Mouse (Mus musculus) limb, embryonic 12.5 days (tissue): ENCODE data around the gene Svop. TPM values are rescaled to one million over a fixed set of nuclear protein-coding genes. Genes with fewer than 3 reads are reported as not detected.

ENCODE experiments used
- ATAC-seq: fragments of 200-750 bp; cut with Nextera tagmentation; 2 replicates; pipeline ENCODE4 v1.8.0; 2017; ENCODE audit warnings: low read depth, moderate TSS enrichment; ENCODE audit not compliant: insufficient number of reproducible peaks, insufficient read depth, low FRiP score, low TSS enrichment
- H3K27ac ChIP-seq: fragments of 300-500 bp; sonication (generic); 2 replicates; pipeline ENCODE4 v1.5.1; 2016; ENCODE audit warnings: mild to moderate bottlenecking, moderate library complexity
- H3K27me3 ChIP-seq: fragments of 300-500 bp; sonication (generic); 2 replicates; pipeline ENCODE4 v1.6.1; 2016; ENCODE audit warnings: mild to moderate bottlenecking, moderate library complexity
- H3K36me3 ChIP-seq: fragments of 300-500 bp; sonication (generic); 2 replicates; pipeline ENCODE4 v1.6.1; 2016; ENCODE audit warnings: mild to moderate bottlenecking, moderate library complexity
- H3K4me1 ChIP-seq: fragments of 300-500 bp; sonication (generic); replicated peaks from 2 replicates; pipeline ENCODE4 v1.6.1; 2016
- H3K4me2 ChIP-seq: fragments of 300-500 bp; sonication (generic); 2 replicates; pipeline ENCODE4 v1.6.1; 2016; ENCODE audit warnings: mild to moderate bottlenecking, moderate library complexity
- H3K4me3 ChIP-seq: fragments of 300-500 bp; sonication (generic); replicated peaks from 2 replicates; pipeline ENCODE4 v1.5.1; 2016; ENCODE audit warnings: mild to moderate bottlenecking
- H3K9ac ChIP-seq: fragments of 300-500 bp; sonication (generic); replicated peaks from 2 replicates; pipeline ENCODE4 v1.6.1; 2016; ENCODE audit warnings: mild to moderate bottlenecking, moderate library complexity
- H3K9me3 ChIP-seq: fragments of 300-500 bp; sonication (generic); 2 replicates; pipeline ENCODE4 v1.6.1; 2016; ENCODE audit warnings: mild to moderate bottlenecking, moderate library complexity
- WGBS: fragments of 180-500 bp; shearing (Covaris S2); methylation state at CpG from one replicate; pipeline ENCODE4 v1.1.7; 2016; 5-methylcytosine and 5-hydroxymethylcytosine counted together
- polyA plus RNA-seq: library from polyadenylated mRNA; unstranded; fragments of >200 nt; fragmentation: Nextera tagmentation; extraction: Ambion mirVana; gene quantifications from 2 replicates; pipeline ENCODE4 v1.2.1, GENCODE M21; 2016

Gene Svop
- 0.08 TPM in 1 of 2 replicates, not detected in the other for polyA plus RNA-seq

DNA sequence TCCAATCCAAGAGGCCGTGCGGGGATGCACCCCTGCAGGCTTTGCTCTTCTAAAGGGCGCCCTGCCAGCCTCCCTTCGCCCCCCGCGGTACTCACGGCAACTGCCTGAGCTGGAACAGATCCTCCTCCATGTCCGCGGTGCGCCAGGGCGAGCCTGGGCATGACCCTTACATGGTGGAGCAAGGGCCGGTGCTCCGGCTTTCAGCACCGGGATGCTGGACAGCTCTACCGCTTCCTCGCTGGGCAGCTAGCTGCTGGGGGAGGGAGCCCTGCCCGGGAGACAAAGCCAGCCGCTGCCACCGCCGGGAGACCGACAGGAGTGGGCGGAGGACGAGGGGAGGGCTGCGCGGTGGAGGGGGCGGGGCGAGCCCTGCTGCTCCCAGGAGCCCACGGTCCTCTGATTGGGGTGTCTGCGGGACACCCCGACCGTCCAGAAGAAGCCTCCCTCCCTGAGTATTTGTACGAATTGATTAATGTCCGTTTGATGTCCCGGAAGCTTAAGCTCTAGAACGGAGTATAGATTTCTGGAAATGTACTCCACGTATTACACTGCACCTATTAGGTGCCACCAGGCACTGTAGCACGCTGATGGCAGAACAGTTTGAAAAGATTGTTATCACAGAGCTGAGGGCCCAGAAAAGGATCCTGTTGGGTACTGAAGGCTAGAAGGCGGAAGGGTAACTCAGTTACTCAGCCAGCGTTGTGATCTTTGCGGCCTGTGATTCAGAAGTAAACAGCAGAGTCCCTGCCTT is at the start of gene Svop:
TSS of gene Svop (minus strand) at position 514 of the 751 bp plus-strand sequence.
- 2% methylated on average over 39 of the region's 40 CpGs for WGBS
- H3K4me3 ChIP-seq = peak within 1 kb of the TSS; percentile 29
- no peak within 1 kb of the TSS for H3K27ac ChIP-seq
- H3K36me3 ChIP-seq = no peaks in the 10 kb centered on the region
- ATAC-seq = no peak
- peak within 1 kb of the TSS; percentile 58 for H3K4me2 ChIP-seq
- no peak within 1 kb of the TSS; the same call in 1 of the 2 replicates for H3K9ac ChIP-seq
- no peaks in the 10 kb centered on the region for H3K9me3 ChIP-seq
- peaks cover 21% of the 10 kb centered on the region for H3K27me3 ChIP-seq
- peaks cover 7% of the 10 kb centered on the region for H3K4me1 ChIP-seq

DNA sequence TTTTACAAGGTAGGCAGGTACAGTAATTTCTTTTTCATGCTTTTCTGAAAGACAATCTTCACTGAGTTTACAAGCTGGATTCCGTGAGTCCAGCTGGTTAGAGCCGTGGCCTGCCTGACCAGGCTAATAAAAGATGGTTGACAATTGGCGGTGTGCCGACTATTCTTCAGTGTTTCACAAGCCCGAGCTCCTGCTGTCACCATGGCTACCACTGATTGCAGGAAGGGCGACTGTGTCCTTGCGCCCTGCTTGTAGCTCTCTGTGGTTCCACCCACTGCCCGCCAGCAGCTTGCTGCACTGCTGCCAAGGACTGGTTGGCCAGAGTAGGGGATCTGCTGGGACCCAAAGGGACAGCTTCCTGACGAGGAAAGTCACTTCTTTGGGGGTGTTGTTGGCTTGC is 47.8 kb upstream of the Svop start:
- H3K4me3 ChIP-seq = no peak overlapping the region
- H3K36me3 ChIP-seq = peaks cover 57% of the 10 kb centered on the region
- H3K27me3 ChIP-seq = no peaks in the 10 kb centered on the region
- H3K9me3 ChIP-seq = no peaks in the 10 kb centered on the region
- 57% methylated on average over 9 of the region's 9 CpGs for WGBS
- no peak for ATAC-seq
- H3K9ac ChIP-seq = no peak overlapping the region
- H3K4me1 ChIP-seq = peaks cover 26% of the 10 kb centered on the region
- peak overlapping the region; percentile 57 for H3K27ac ChIP-seq
- 0 out of 2 replicates have a peak overlapping the region, but pooled peaks have one; percentile 9 for H3K4me2 ChIP-seq

DNA sequence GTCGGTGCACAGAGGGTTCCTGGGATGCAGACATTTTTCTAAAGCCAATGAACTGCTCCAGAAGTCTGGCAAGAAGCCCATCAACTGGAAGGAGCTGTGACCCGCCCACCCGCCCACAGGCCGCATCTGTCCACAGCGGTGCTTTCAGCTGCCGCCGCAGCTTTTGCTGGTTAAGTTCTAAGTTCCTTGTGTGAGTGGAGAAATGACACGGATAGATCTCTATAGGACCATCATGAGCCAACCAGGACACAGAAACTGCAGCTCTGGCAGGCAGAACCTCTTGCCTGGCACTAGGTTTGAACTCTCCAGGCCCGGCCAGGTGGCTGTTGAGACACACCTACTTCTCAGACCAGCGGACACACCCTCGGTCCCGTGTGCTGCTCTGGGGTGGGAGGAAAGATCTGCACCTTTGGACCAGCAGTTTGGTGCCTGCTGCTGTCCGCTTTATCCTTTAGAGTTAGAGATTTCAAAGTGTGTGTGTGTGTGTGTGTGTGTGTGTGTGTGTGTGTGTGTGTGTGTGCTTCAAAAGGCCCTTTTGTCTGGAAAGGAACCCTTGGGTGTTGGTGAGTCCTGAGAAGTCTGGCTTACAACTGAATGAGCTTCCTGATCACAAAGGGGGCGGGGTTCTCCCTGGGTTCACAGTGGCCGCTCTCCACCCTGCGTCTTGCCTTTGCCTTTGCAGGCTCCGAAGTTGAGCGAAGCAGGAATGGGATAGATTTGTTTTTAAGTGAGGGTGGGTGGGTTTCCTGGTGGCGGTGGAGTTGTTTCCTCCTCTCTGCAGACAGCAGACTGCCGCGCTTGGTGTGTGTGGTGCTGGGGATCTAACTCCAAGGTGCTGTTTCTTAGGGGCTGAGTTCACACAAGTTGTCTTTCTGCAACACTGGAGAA is 47.2 kb upstream of the Svop start:
- no peaks in the 10 kb centered on the region for H3K27me3 ChIP-seq
- no peaks in the 10 kb centered on the region for H3K9me3 ChIP-seq
- H3K9ac ChIP-seq = no peak overlapping the region
- 0 out of 2 replicates have a peak overlapping the region, but pooled peaks have one; percentile 9 for H3K4me2 ChIP-seq
- H3K4me1 ChIP-seq = peaks cover 27% of the 10 kb centered on the region
- peak; percentile 22; the same call in 1 of the 2 replicates for ATAC-seq
- no peak overlapping the region for H3K4me3 ChIP-seq
- WGBS = 74% methylated on average over 21 of the region's 21 CpGs
- peaks cover 64% of the 10 kb centered on the region for H3K36me3 ChIP-seq
- H3K27ac ChIP-seq = peak overlapping the region; percentile 57

DNA sequence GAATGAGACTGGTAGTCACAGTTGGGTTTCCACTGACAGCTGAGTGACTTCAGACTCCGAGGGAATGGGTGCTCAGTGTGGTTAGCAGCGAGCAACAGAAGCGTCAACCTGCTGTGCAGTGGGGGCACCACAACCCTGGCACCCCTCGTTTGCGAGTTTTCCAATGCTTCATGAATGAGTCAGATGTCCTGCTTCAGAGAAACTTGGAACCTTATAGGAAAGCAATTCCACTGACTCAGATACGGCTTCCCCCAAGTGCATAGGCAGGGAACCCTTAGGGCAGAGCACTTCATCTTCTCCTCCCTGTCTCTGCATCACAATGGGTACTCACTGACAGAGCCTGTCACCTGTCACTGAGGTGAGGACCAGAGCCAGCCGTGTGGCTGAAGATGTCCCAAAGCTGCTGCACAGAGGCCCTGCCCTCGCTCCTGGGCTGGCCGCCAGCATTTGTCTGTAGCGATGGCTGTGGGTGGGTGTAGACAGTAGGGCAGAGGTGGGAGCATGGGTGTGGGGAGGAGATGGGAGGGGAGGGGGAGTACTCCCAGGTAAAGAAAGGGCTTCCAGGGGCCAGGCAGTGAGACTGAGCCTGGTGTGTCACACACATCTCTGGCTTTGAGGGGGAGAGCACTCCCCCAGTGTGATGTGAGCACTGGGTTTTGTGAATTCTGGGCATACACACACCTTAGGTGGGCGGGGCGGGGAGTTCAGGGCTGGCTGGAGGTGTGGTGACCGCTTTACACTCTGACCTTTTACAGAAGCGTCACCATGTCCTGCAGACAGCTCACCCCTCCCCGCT is 46.3 kb upstream of the Svop start:
- no peak for ATAC-seq
- Histone ChIP-seq H3K4me2 (no peak overlapping the region), H3K27ac (peak overlapping the region; percentile 57; the same call in 1 of the 2 replicates), H3K4me1 (peaks cover 32% of the 10 kb centered on the region), H3K9ac (no peak overlapping the region), H3K36me3 (peaks cover 69% of the 10 kb centered on the region), H3K9me3 (no peaks in the 10 kb centered on the region), H3K4me3 (no peak overlapping the region), H3K27me3 (no peaks in the 10 kb centered on the region)
- 86% methylated on average over 15 of the region's 15 CpGs for WGBS

DNA sequence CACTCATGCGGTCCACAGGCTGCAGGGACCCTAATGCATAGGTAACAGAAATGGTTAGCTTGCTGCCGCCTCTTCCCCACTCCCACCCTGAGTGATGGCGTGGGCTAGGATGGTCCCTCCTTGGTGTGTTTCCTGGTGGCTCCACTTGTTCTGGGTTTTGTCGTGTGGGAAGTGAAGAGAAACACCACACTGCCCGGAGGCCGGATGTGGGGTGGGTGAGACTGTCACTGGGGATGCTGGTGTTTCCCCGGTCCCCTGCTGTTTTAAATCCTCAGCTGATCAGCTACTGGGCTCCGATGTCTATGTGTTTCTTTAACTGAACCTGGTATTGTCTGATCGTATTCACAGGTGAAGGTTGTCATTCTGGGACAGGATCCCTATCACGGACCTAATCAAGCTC is 44.1 kb upstream of the Svop start:
- H3K4me1 ChIP-seq = peaks cover 43% of the 10 kb centered on the region
- H3K36me3 ChIP-seq = peaks cover 72% of the 10 kb centered on the region
- H3K27me3 ChIP-seq = no peaks in the 10 kb centered on the region
- H3K4me3 ChIP-seq = no peak overlapping the region
- no peak overlapping the region for H3K27ac ChIP-seq
- WGBS = 89% methylated on average over 10 of the region's 10 CpGs
- no peaks in the 10 kb centered on the region for H3K9me3 ChIP-seq
- ATAC-seq = no peak
- H3K9ac ChIP-seq = no peak overlapping the region
- H3K4me2 ChIP-seq = no peak overlapping the region

DNA sequence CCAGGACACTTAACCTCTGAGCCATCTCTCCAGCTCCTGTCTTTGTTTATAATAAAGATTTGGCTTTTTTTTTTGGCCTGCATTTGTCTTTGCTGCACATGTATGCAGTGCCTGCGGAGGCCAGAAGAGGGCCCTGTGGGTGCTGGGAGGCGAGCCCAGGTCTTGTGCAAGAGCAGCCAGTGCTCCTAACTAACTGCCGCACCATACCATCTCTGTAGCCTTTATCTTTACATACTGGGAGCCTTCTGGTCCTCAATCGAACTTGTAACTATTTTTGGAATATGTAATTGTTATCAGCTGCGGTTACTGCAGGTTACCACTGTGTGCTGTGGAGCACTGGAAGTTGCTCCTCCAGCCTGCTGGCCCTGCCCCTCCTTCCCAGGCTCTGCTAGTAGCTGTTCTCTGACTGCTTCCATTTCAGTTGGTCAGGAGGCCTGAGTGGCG is 42.7 kb upstream of the Svop start:
- Histone ChIP-seq H3K27ac (no peak overlapping the region), H3K27me3 (no peaks in the 10 kb centered on the region), H3K9ac (no peak overlapping the region), H3K36me3 (peaks cover 59% of the 10 kb centered on the region), H3K4me3 (no peak overlapping the region), H3K9me3 (no peaks in the 10 kb centered on the region), H3K4me2 (no peak overlapping the region), H3K4me1 (peaks cover 39% of the 10 kb centered on the region)
- WGBS = 71% methylated on average over 6 of the region's 6 CpGs
- no peak for ATAC-seq

DNA sequence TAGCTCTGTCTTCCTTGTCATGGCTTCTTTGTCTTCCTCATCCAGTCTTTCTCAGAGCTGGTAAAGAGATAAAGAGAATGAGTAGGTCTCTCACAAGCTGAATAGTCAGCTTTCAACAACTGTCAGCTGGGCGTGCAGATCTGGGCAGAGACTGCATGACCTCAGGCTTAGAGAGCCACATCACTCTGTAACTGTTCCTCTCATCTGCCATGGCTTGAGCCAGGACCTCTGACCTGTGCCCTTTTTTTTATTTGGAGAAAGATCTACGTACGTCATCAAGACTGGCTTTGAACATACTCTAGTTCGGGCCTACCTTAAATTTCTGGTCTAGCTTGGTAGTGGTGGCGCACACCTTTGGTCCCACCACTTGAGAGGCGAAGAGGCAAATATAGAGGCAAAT is 41.5 kb upstream of the Svop start:
- Histone ChIP-seq H3K9ac (no peak overlapping the region), H3K4me1 (peaks cover 30% of the 10 kb centered on the region), H3K27me3 (no peaks in the 10 kb centered on the region), H3K36me3 (peaks cover 47% of the 10 kb centered on the region), H3K4me2 (peak overlapping the region; percentile 68), H3K27ac (no peak overlapping the region), H3K4me3 (no peak overlapping the region), H3K9me3 (no peaks in the 10 kb centered on the region)
- WGBS = 85% methylated on average over 6 of the region's 6 CpGs
- ATAC-seq = no peak

DNA sequence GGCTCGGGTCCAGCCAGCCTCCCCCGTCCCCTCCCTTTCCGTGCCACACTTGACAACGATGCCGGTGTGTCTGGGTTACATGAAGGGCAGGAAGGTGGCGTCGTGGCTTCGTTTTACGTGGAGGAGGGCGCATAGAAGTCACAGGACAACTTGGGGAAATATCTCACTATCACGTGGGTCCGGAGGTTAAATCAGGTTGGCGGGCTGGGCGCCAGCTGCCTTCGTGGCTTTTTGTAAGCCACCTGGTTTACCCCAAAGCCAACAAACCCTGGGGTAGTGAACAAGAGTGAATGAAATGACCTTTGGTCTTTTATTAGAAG is 40.1 kb upstream of the Svop start:
- Histone ChIP-seq H3K4me1 (peaks cover 33% of the 10 kb centered on the region), H3K9me3 (no peaks in the 10 kb centered on the region), H3K27ac (peak overlapping the region; percentile 85), H3K36me3 (peaks cover 33% of the 10 kb centered on the region), H3K9ac (peak overlapping the region; percentile 67), H3K4me2 (peak overlapping the region; percentile 68), H3K27me3 (no peaks in the 10 kb centered on the region), H3K4me3 (peak overlapping the region; percentile 65)
- under 1% methylated on average over 15 of the region's 15 CpGs for WGBS
- no peak for ATAC-seq

DNA sequence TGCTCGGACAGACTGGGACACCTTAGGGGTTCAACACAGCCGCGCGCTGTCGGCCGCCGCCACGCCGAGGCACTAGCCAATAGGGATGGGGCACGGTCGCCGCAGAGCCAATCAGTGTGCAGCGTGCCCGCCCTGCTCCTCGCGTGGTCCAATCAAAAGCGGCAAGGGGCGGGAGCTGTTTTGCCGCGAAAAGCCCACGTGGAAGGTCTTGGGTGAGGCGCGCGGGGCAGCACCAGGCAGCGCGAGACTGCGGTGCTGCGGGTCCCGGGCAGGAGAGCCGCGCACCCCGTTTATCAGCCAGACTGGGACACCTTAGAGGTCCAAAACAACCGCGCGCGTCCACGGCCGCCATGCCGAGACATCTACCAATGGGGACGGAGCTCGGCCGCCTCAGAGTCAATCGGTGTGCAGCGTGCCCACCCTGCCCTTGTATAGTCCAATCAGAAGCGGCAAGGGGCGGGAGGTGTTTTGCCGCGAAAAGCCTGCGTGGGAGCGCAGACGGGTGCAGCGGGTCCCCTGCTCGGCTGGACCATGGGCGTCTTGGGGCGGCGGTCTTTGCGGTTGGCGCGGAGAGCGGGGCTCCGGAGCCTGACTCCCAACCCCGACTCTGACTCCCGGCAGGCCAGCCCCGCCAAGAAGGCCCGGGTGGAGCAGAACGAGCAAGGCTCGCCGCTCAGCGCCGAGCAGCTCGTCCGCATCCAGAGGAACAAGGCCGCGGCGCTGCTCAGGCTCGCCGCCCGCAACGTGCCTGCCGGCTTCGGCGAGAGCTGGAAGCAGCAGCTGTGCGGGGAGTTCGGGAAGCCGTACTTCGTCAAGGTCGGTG is 39.5 kb upstream of the Svop start:
- peak overlapping the region; percentile 68 for H3K9ac ChIP-seq
- H3K4me2 ChIP-seq = peak overlapping the region; percentile 68
- peak overlapping the region; percentile 85 for H3K27ac ChIP-seq
- WGBS = under 1% methylated on average over 87 of the region's 87 CpGs
- ATAC-seq = peak; percentile 97
- H3K27me3 ChIP-seq = no peaks in the 10 kb centered on the region
- H3K4me3 ChIP-seq = peak overlapping the region; percentile 65
- H3K4me1 ChIP-seq = peaks cover 33% of the 10 kb centered on the region
- no peaks in the 10 kb centered on the region for H3K9me3 ChIP-seq
- H3K36me3 ChIP-seq = peaks cover 30% of the 10 kb centered on the region

DNA sequence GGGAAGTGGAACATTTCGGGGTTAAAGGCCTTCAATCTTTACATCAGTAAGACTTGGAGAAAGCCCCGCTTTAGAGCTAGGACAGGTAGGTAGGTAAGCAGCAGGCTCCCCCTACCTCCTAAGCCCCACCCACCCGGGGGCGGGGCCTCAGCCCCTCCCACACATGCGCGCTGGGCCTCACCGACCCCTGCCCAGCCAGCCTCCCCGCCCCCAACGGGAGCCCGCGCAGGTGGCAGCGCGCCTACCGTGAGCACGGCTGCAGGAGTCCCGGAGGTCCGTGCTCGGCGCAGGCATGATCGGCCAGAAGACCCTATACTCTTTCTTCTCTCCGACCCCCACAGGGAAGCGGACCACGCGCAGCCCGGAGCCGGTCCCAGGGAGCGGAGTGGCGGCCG is 38.8 kb upstream of the Svop start, which contains the start of gene Ung:
TSS of gene Ung (plus strand) at position 176 of the 395 bp plus-strand sequence.
- H3K27ac ChIP-seq = peak within 1 kb of the TSS; percentile 85
- ATAC-seq = no peak; the same call in none of the 2 replicates
- H3K4me3 ChIP-seq = peak within 1 kb of the TSS; percentile 65
- under 1% methylated on average over 29 of the region's 29 CpGs for WGBS
- no peaks in the 10 kb centered on the region for H3K9me3 ChIP-seq
- H3K9ac ChIP-seq = peak within 1 kb of the TSS; percentile 68
- peaks cover 32% of the 10 kb centered on the region for H3K36me3 ChIP-seq
- H3K4me2 ChIP-seq = peak within 1 kb of the TSS; percentile 68
- peaks cover 33% of the 10 kb centered on the region for H3K4me1 ChIP-seq
- no peaks in the 10 kb centered on the region for H3K27me3 ChIP-seq
